Mouse (Mus musculus): ENCODE data around the gene Kif1a. TPM values are rescaled to one million over a fixed set of nuclear protein-coding genes. Genes with fewer than 3 reads are reported as not detected.

The Kif1a gene
- polyA plus RNA-seq, 1 experiment from 2014 or later: 8.3 TPM

GRCm38 (mm10) chr1:93035981-93036380 lies 65.8 kb downstream of the Kif1a start:
- H3K4me3 ChIP-seq (ENCODE audit: low read depth, low read length): no peak overlapping the region
- no peaks in the 10 kb centered on the region for H3K36me3 ChIP-seq (ENCODE audit: control insufficient read depth, insufficient read depth)
- ATAC-seq: no peak
- TF ChIP-seq CTCF (IDR thresholded peaks at IDR 0.05; ENCODE audit: low read depth): no peak
- no peak overlapping the region for H3K27ac ChIP-seq (ENCODE audit: low read depth, low read length)
- no peaks in the 10 kb centered on the region for H3K4me1 ChIP-seq (replicated peaks; ENCODE audit: control insufficient read depth, insufficient read depth, low read length)
- no peaks in the 10 kb centered on the region for H3K9me3 ChIP-seq (ENCODE audit: control insufficient read depth)
- H3K27me3 ChIP-seq (replicated peaks; ENCODE audit: control insufficient read depth, insufficient read depth, low read length): no peaks in the 10 kb centered on the region
- WGBS: 70% methylated on average over 4 of the region's 4 CpGs
- no peak overlapping the region for H3K4me2 ChIP-seq (replicated peaks; ENCODE audit: low read depth)
- no peak overlapping the region for H3K9ac ChIP-seq (ENCODE audit: low read depth, low read length)

GRCm38 (mm10) chr1:93033989-93034388 lies 67.8 kb downstream of the Kif1a start:
- no peak overlapping the region for H3K27ac ChIP-seq (ENCODE audit: low read depth, low read length)
- no peak overlapping the region for H3K4me3 ChIP-seq (ENCODE audit: low read depth, low read length)
- TF ChIP-seq CTCF (IDR thresholded peaks at IDR 0.05; ENCODE audit: low read depth): no peak
- H3K9ac ChIP-seq (ENCODE audit: low read depth, low read length): no peak overlapping the region
- no peaks in the 10 kb centered on the region for H3K9me3 ChIP-seq (ENCODE audit: control insufficient read depth)
- 43% methylated on average over 7 of the region's 8 CpGs for WGBS
- no peak overlapping the region for H3K4me2 ChIP-seq (replicated peaks; ENCODE audit: low read depth)
- no peaks in the 10 kb centered on the region for H3K36me3 ChIP-seq (ENCODE audit: control insufficient read depth, insufficient read depth)
- no peaks in the 10 kb centered on the region for H3K27me3 ChIP-seq (replicated peaks; ENCODE audit: control insufficient read depth, insufficient read depth, low read length)
- H3K4me1 ChIP-seq (replicated peaks; ENCODE audit: control insufficient read depth, insufficient read depth, low read length): no peaks in the 10 kb centered on the region
- ATAC-seq: no peak

- Histone ChIP-seq H3K4me3 (ENCODE audit: low read depth, low read length) (no peak overlapping the region), H3K4me1 (replicated peaks; ENCODE audit: control insufficient read depth, insufficient read depth, low read length) (no peaks in the 10 kb centered on the region), H3K36me3 (ENCODE audit: control insufficient read depth, insufficient read depth) (no peaks in the 10 kb centered on the region), H3K27me3 (replicated peaks; ENCODE audit: control insufficient read depth, insufficient read depth, low read length) (no peaks in the 10 kb centered on the region), H3K9me3 (ENCODE audit: control insufficient read depth) (no peaks in the 10 kb centered on the region), H3K9ac (ENCODE audit: low read depth, low read length) (no peak overlapping the region), H3K27ac (ENCODE audit: low read depth, low read length) (no peak overlapping the region), H3K4me2 (replicated peaks; ENCODE audit: low read depth) (no peak overlapping the region)
- no peak for ATAC-seq
- 79% methylated on average over 3 of the region's 3 CpGs for WGBS
- TF ChIP-seq CTCF (IDR thresholded peaks at IDR 0.05; ENCODE audit: low read depth): no peak
These were observed 70.6 kb downstream of the Kif1a start for GRCm38 (mm10) chr1:93031199-93031598.

GRCm38 (mm10) chr1:93030060-93030459 lies 71.7 kb downstream of the Kif1a start:
- ATAC-seq: no peak
- H3K36me3 ChIP-seq (ENCODE audit: control insufficient read depth, insufficient read depth): no peaks in the 10 kb centered on the region
- H3K9me3 ChIP-seq (ENCODE audit: control insufficient read depth): no peaks in the 10 kb centered on the region
- H3K4me2 ChIP-seq (replicated peaks; ENCODE audit: low read depth): no peak overlapping the region
- H3K9ac ChIP-seq (ENCODE audit: low read depth, low read length): no peak overlapping the region
- no peak overlapping the region for H3K4me3 ChIP-seq (ENCODE audit: low read depth, low read length)
- TF ChIP-seq CTCF (IDR thresholded peaks at IDR 0.05; ENCODE audit: low read depth): no peak
- 55% methylated on average over 2 of the region's 2 CpGs for WGBS
- no peak overlapping the region for H3K27ac ChIP-seq (ENCODE audit: low read depth, low read length)
- H3K27me3 ChIP-seq (replicated peaks; ENCODE audit: control insufficient read depth, insufficient read depth, low read length): no peaks in the 10 kb centered on the region
- H3K4me1 ChIP-seq (replicated peaks; ENCODE audit: control insufficient read depth, insufficient read depth, low read length): no peaks in the 10 kb centered on the region

GRCm38 (mm10) chr1:93029387-93029786 lies 72.4 kb downstream of the Kif1a start:
- Histone ChIP-seq H3K27me3 (replicated peaks; ENCODE audit: control insufficient read depth, insufficient read depth, low read length) (no peaks in the 10 kb centered on the region), H3K27ac (ENCODE audit: low read depth, low read length) (no peak overlapping the region), H3K4me3 (ENCODE audit: low read depth, low read length) (no peak overlapping the region), H3K9me3 (ENCODE audit: control insufficient read depth) (no peaks in the 10 kb centered on the region), H3K9ac (ENCODE audit: low read depth, low read length) (no peak overlapping the region), H3K4me1 (replicated peaks; ENCODE audit: control insufficient read depth, insufficient read depth, low read length) (no peaks in the 10 kb centered on the region), H3K36me3 (ENCODE audit: control insufficient read depth, insufficient read depth) (no peaks in the 10 kb centered on the region), H3K4me2 (replicated peaks; ENCODE audit: low read depth) (no peak overlapping the region)
- peak; percentile 23; the same call in 1 of the 2 replicates for TF ChIP-seq CTCF (IDR thresholded peaks at IDR 0.05; ENCODE audit: low read depth)
- ATAC-seq: no peak
- WGBS: 91% methylated on average over 10 of the region's 10 CpGs

- WGBS: 76% methylated on average over 8 of the region's 8 CpGs
These were observed 75.2 kb downstream of the Kif1a start for GRCm38 (mm10) chr1:93026600-93026999.

GRCm38 (mm10) chr1:93020602-93021001 lies 81.1 kb downstream of the Kif1a start:
- WGBS: 76% methylated on average over 4 of the region's 4 CpGs
- no peaks in the 10 kb centered on the region for H3K36me3 ChIP-seq (ENCODE audit: control insufficient read depth, insufficient read depth)
- ATAC-seq: no peak
- TF ChIP-seq CTCF (IDR thresholded peaks at IDR 0.05; ENCODE audit: low read depth): no peak
- H3K4me2 ChIP-seq (replicated peaks; ENCODE audit: low read depth): no peak overlapping the region
- H3K4me3 ChIP-seq (ENCODE audit: low read depth, low read length): no peak overlapping the region
- no peak overlapping the region for H3K9ac ChIP-seq (ENCODE audit: low read depth, low read length)
- no peaks in the 10 kb centered on the region for H3K27me3 ChIP-seq (replicated peaks; ENCODE audit: control insufficient read depth, insufficient read depth, low read length)
- no peaks in the 10 kb centered on the region for H3K4me1 ChIP-seq (replicated peaks; ENCODE audit: control insufficient read depth, insufficient read depth, low read length)
- no peaks in the 10 kb centered on the region for H3K9me3 ChIP-seq (ENCODE audit: control insufficient read depth)
- no peak overlapping the region for H3K27ac ChIP-seq (ENCODE audit: low read depth, low read length)

More at GRCm38 (mm10) chr1:93026600-93026999, 75.2 kb downstream of the Kif1a start:
- no peak overlapping the region for H3K27ac ChIP-seq (ENCODE audit: low read depth, low read length)
- H3K4me3 ChIP-seq (ENCODE audit: low read depth, low read length): no peak overlapping the region
- no peaks in the 10 kb centered on the region for H3K27me3 ChIP-seq (replicated peaks; ENCODE audit: control insufficient read depth, insufficient read depth, low read length)
- no peaks in the 10 kb centered on the region for H3K4me1 ChIP-seq (replicated peaks; ENCODE audit: control insufficient read depth, insufficient read depth, low read length)
- TF ChIP-seq CTCF (IDR thresholded peaks at IDR 0.05; ENCODE audit: low read depth): no peak
- ATAC-seq: no peak
- H3K4me2 ChIP-seq (replicated peaks; ENCODE audit: low read depth): no peak overlapping the region
- no peaks in the 10 kb centered on the region for H3K9me3 ChIP-seq (ENCODE audit: control insufficient read depth)
- no peaks in the 10 kb centered on the region for H3K36me3 ChIP-seq (ENCODE audit: control insufficient read depth, insufficient read depth)
- H3K9ac ChIP-seq (ENCODE audit: low read depth, low read length): no peak overlapping the region

All from intestine, postnatal 0 days (tissue).